Mouse (Mus musculus): Measurements from ENCODE around the gene Efhd2.

Efhd2 gene

DNA sequence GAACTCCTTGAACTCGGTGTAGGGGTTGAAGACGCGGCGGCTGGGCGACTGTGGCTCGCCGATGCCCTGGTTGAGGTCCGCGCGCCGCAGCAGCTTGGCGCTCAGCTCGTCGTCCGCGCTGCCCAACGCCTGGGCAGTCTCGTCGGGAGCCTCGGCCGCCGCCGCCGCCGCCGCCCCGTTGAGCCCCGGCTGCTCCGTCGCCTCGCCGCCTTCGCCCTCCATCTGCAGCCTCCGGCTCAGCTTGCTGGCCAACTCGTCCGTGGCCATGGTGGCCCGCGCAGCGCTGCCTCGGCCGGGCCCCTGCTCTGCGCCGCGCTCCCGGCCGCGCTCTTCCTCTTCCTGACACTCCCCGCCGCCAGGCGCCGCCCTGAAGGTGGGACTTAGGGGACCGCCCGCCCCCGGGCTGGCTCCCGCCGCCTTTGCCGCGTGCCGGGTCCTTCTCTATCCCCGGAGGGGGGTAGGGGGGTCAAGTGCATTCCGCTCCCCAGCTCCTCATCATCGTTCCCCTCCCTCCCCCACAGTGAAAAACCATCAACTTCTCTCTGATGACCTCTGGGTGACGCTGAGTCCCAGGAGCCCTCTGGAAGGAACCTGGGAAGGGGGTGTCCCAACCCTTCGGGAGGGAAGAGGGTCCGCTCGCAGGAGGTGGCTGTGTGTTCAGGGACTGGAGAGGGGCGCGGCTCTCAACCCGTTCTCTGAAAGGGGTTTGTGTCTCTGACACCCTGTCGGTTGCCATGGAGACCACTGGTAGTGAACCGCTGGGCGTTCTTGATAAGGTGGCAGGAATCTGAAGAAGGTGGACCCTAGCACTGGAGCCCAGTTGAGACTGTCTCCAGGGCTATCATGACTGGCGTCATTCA lies at the start of gene Efhd2:
TSS of gene Efhd2 (minus strand) at position 320 of the 860 bp plus-strand sequence.
- peak; percentile 89 for DNase-seq (ENCODE audit: low spot score)

- DNase-seq (ENCODE audit: low spot score): no peak
These were observed 49.2 kb upstream of the Efhd2 start for GRCm38 (mm10) chr4:141923961-141924360.

- no peak for DNase-seq (ENCODE audit: low spot score)
These were observed 45.7 kb upstream of the Efhd2 start for GRCm38 (mm10) chr4:141920391-141920790.

- DNase-seq (ENCODE audit: low spot score): no peak
These were observed 43.2 kb upstream of the Efhd2 start for GRCm38 (mm10) chr4:141917735-141918419.

DNA sequence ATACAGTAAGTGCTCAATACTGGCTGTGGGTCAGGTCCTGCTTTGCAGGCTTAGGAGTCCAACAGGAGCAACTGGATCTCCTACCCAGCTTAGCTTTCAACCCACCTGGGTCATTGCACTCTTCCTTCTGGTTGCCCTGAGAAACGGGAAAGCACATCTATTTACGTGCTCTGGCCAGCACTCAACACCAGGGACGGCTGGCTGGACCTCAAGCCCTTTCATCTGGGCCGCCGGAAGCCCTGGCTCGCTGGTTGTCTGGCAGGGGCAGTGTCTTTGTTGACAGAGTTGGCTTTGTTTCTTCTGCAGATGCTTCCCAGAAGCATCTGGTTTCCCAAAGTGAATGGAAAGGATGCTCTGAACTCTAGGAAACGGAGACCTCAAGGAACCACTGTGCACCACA lies 39.3 kb upstream of the Efhd2 start:
- peak; percentile 52 for DNase-seq (ENCODE audit: low spot score)

- DNase-seq (ENCODE audit: low spot score): peak; percentile 59
These were observed 38.7 kb upstream of the Efhd2 start for GRCm38 (mm10) chr4:141913201-141913993.

GRCm38 (mm10) chr4:141904710-141905109 lies 30.0 kb upstream of the Efhd2 start:
- no peak for DNase-seq (ENCODE audit: low spot score)

DNA sequence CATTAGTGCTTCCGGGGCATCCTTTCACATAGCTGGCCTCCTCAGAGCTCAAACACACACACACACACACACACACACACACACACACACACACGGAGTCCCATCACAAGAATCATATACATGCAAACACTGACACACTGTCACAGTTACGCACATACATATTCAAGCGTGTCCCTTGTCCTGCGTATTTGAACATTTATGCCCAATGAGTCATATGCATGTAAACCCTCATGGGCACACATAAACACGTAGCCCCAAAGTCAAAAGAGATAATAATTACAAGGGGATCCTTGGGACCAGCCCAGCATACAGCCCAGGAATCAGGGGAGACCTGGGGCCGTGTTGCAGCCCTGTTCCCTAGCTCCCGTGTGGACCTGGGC lies 27.7 kb upstream of the Efhd2 start:
- no peak for DNase-seq (ENCODE audit: low spot score)

DNA sequence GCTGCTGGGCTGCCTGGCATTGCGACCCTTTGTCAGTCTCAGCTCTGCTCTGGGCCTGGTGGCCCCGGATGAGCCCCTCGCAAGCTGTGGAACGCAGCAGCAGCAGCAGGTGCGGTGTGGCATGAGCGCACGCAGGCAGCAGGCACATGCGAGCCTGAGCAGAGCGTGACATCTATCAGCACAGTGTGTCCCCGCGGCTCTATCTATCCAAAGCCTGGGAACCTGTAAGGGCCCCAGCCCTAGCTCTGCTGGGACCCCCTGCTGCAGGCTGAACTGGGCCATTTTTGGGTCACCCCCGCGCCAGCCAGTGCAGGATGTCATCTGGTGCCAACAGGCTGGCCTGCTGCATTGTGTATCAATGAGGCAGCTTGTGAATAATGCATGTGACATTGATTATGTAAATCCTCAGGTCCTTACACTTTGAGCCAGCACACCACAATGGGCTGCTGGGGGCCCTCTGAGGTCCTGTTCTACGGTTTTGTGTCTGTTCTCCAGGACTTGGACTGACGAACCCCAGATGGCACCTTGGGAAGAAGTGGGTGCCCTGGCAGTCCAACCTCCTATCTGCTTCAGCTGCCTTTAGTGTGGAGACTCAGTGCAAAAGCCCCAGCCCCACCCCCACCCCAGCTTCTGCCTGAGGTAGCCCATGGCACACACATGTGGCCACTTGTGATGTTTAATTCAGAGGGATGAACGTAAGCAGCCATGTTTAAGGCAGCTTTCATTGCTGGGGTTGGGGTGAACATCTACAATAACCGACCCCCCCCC lies 27.2 kb upstream of the Efhd2 start:
- peak; percentile 47 for DNase-seq (ENCODE audit: low spot score)

DNA sequence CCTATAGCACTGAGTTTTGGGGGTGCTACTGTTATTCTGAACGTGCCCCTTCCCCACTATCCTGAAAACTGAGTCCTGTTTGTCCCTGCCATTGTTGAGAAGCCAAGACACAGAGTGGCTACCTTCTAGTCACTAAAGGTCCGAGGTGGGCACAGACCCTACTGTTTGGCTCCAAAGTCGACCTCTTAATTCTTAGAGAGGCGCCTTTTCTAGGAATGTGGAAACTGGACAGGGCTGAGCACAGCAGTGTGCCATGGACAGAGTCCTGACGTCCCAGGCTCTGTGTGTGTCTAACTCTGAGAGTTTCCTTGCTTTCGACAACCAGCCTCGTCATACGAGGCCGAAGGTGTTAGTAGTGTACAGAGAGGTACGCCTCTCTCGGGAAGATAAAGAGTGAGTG lies 25.7 kb upstream of the Efhd2 start:
- no peak for DNase-seq (ENCODE audit: low spot score)

DNA sequence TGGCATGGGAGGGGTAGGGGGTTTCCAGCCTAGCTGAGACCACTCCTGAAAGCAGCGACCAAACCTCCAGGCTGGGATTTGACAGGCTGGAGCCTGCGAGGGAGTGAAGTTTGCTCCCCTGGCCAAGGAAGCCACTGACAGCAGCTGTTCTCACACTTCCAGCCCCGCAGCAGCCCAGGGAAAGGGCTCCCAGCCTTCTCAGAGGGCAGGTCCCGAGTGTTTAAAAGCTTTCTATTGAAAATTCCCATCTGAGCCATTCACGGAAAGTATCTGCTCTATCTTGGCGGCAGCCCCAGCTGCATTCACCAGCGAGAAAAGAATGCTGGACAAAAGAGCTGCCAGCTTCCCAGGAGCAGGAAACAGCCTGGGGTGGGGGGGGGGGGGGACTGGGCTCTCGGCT lies 25.2 kb upstream of the Efhd2 start:
- DNase-seq (ENCODE audit: low spot score): peak; percentile 64

- DNase-seq (ENCODE audit: low spot score): no peak
These were observed 24.2 kb upstream of the Efhd2 start for GRCm38 (mm10) chr4:141898905-141899304.

DNA sequence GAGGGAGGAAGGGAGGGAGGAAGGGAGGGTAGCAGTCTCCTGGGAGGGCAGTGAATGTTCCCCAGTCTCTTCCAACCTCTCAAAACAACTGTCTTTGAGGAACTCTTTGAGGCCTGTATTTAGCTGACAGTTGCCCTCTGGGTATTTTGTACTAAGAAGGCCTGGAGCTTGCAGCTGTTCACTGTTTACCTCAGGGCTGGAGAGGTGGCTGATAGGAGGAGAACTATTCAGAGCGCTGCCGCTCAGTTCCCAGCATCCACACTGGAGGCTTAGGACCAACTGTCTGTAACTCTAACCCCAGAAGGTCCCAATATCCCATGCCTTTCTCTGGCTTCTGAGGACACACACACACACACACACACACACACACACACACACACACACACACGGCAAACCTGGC lies 23.1 kb upstream of the Efhd2 start:
- DNase-seq (ENCODE audit: low spot score): no peak

- no peak for DNase-seq (ENCODE audit: low spot score)
These were observed 22.5 kb upstream of the Efhd2 start for GRCm38 (mm10) chr4:141897225-141897624.

DNA sequence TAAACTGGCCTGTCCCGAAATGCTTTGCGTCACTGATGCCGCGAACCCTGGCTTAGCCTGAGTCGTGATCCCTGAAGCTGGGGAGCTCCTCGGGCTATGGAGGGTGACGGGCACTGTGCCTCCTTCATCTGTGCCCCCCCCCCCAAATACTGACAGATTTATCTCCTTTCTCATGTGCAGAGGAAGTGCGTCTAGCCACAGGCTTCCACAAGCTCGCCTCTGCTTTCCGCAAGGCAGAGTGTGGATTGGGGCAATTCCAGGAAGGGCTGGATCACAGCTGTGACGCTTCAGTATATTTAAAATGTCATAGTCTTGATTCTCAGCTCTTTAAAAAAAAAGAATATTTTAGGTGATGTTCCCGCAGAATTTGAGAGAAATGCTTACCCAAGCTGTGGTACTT lies 21.1 kb upstream of the Efhd2 start:
- no peak for DNase-seq (ENCODE audit: low spot score)

DNA sequence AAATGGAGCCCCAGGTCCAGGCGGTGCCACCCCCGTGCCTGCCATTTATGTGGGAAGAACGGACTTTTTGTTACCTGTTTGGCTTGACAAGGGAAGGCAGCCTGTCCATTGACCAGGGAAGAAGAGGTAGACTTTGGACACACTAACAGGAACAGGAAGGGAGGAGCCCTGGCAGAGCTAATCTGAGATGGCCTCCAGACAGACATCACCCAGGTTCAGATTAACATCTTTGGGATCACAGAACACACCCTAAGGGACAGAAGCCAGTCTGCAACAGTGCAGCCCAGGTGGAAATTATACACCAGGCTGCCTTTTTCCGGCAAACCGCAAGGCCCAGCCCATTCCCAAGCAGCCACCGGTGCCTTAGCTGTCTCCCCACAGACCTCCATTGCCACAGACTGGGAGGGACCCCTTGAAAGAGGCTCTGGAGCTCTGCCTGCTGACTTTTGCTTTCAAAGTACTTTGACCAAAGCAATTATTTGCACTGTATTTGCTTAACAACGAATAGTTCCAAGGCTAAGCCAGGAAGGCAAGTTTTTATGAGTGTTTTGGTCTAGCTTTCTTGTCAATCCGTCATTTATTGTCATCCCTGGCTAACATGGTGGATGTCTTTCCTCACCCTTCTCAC lies 18.6 kb upstream of the Efhd2 start:
- DNase-seq (ENCODE audit: low spot score): no peak

DNA sequence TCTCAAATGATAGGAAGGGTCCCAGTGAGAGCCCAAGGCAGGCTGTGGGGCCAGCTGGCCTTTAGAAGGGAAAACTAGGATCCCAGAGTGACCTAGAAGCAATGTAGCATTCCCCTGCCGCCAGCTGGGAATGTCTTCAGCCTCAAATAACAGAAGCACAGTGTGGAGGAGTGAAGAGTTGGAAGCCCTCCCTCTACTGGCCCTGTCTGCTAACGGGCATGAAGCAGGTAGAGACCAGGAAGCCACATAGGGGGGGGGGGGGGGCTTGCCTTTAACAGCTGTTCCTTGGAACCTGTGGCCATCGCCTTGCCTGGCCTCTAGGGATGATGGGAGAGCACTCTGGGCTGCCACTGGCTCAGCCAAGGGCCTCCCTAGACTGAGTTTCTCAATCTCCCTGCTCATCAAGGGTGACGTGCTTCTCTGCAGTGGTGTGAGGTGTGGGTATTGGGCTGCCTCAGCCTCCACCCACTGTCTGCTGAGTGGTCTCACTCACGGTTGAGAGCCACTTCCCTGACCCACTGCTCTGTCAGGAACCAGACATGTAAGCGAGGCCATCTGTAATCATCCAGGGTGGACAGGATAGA lies 11.8 kb upstream of the Efhd2 start:
- DNase-seq (ENCODE audit: low spot score): peak; percentile 31

DNA sequence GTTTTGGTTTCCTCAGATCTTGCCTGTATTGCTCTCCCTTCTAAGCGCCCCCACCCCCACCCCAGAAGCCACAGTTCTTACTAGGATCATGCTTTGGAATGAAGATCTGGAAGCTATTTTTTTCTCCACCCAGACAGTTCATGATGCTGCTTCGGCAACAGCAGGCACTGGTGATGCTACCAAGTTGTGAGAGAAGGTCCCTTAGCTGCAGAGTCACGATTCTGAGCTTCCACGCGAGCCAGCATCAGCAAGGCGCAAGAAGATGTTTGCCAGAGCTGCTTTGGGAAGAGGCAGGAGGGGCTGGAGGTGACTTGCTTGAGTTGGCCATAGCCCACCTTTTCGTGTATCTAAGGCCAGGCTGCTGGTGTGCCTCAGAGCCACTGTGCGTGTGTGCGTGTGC lies 10.7 kb upstream of the Efhd2 start:
- no peak for DNase-seq (ENCODE audit: low spot score)

DNA sequence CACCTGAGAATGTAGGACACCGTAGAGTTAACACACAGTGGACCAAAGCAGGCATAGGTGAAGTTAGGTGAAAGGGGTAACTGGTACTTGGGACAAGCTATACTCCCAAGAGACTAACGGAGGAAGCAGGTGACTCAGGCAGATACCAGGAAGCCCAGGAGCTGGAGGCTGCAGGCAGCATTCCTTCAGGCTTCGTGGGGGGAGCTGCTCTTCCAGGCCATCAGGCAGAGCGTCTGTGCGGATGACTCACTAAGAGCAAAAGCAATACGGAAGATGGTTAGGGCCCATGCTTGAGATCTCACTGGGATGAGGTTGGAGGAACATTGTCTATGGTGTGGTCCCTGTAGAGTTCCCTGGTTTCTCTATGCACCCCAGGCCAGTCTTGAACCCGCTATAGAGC lies 8.1 kb upstream of the Efhd2 start:
- no peak for DNase-seq (ENCODE audit: low spot score)

- DNase-seq (ENCODE audit: low spot score): no peak
These were observed 7.2 kb upstream of the Efhd2 start for GRCm38 (mm10) chr4:141881950-141882349.

DNA sequence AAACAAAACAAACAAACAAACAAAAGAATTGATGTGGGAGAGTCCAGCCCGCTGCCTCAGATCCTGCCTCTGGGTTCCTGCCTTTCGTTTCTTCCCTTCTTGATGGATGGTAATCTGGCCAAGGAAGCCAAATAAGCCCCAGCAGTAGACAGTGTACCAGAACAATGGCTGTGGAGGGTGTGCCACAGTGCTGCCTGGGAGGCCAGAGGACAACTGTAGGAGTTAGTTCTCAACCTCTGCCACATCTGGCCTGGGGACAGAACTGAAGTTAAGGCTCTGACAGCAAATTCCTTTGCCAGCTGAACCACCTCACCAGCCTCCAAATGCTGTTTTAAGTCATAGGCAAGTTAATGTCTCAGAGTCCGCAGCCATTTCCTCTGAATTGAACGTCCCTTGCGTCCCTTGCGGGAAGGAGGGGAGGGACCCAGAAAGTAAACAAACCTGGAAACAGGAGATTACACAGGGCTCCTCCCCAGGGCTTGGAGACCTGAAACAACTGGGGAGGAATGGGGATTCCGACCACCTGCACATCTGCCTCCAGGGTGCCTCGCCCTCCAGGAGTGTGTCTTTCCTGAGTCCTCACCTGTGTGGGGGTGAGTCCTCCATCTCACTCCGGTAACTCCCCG lies 6.7 kb upstream of the Efhd2 start:
- DNase-seq (ENCODE audit: low spot score): no peak
